Mouse (Mus musculus) R1 (cell line): ENCODE data around the gene Lrrc71.

Source experiments
- DNase-seq: peaks from one replicate; pipeline ENCODE4 v3.0.0-alpha.2; 2018; ENCODE audit warnings: low read depth, low spot score

Gene Lrrc71

GRCm38 (mm10) chr3:87748431-87748830 lies at the start of gene Lrrc71:
TSS of gene Lrrc71 (minus strand) at chr3:87748625.
- DNase-seq = peak; percentile 48

GRCm38 (mm10) chr3:87796736-87797334 lies 48.4 kb upstream of the Lrrc71 start, which contains the start of gene Insrr:
TSS of gene Insrr (plus strand) at chr3:87796951.
- DNase-seq = peak; percentile 37

- DNase-seq = peak; percentile 80
Measured at GRCm38 (mm10) chr3:87795336-87796277, 47.2 kb upstream of the Lrrc71 start.

GRCm38 (mm10) chr3:87794922-87795325 lies 46.5 kb upstream of the Lrrc71 start, which contains the start of gene Ntrk1:
TSS of gene Ntrk1 (minus strand) at chr3:87795162.
- DNase-seq = peak; percentile 34

GRCm38 (mm10) chr3:87789768-87790167 lies 41.3 kb upstream of the Lrrc71 start:
- no peak for DNase-seq

GRCm38 (mm10) chr3:87789248-87789647 lies 40.8 kb upstream of the Lrrc71 start:
- DNase-seq = no peak

- DNase-seq = no peak
Measured at GRCm38 (mm10) chr3:87785626-87786214, 37.3 kb upstream of the Lrrc71 start.

GRCm38 (mm10) chr3:87785156-87785555 lies 36.7 kb upstream of the Lrrc71 start:
- DNase-seq = no peak

- no peak for DNase-seq
Measured at GRCm38 (mm10) chr3:87783282-87784023, 35.0 kb upstream of the Lrrc71 start.

- DNase-seq = no peak
Measured at GRCm38 (mm10) chr3:87779086-87779485, 30.7 kb upstream of the Lrrc71 start.

- no peak for DNase-seq
Measured at GRCm38 (mm10) chr3:87778283-87778682, 29.9 kb upstream of the Lrrc71 start.

GRCm38 (mm10) chr3:87771088-87771487 lies 22.7 kb upstream of the Lrrc71 start:
- no peak for DNase-seq

GRCm38 (mm10) chr3:87770280-87770679 lies 21.9 kb upstream of the Lrrc71 start:
- DNase-seq = peak; percentile 68

- no peak for DNase-seq
Measured at GRCm38 (mm10) chr3:87769506-87769905, 21.1 kb upstream of the Lrrc71 start.

- DNase-seq = peak; percentile 72
Measured at GRCm38 (mm10) chr3:87768844-87769243, 20.4 kb upstream of the Lrrc71 start.

- no peak for DNase-seq
Measured at GRCm38 (mm10) chr3:87768431-87768830, 20.0 kb upstream of the Lrrc71 start.

GRCm38 (mm10) chr3:87767764-87768163 lies 19.3 kb upstream of the Lrrc71 start:
- no peak for DNase-seq

GRCm38 (mm10) chr3:87766284-87766667 lies 17.9 kb upstream of the Lrrc71 start:
- DNase-seq = no peak

GRCm38 (mm10) chr3:87765631-87766283 lies 17.3 kb upstream of the Lrrc71 start:
- DNase-seq = no peak

GRCm38 (mm10) chr3:87765091-87765490 lies 16.7 kb upstream of the Lrrc71 start:
- DNase-seq = peak; percentile 18

- no peak for DNase-seq
Measured at GRCm38 (mm10) chr3:87764506-87764905, 16.1 kb upstream of the Lrrc71 start.
